Mouse (Mus musculus) liver, embryonic 18 days (tissue): ENCODE results near the gene Gm21983. TPM values are rescaled to one million over a fixed set of nuclear protein-coding genes. Genes with fewer than 3 reads are reported as not detected.

Experiments
- polyA plus RNA-seq: library from polyadenylated mRNA; depleted of rRNA; stranded (reverse); fragments of >200 nt; gene quantifications from 2 replicates; pipeline ENCODE4 v1.2.3, GENCODE M21; 2012; rRNA removed

Gm21983 gene
- polyA plus RNA-seq: 0.23 TPM in 1 of 2 replicates, not detected in the other

DNA sequence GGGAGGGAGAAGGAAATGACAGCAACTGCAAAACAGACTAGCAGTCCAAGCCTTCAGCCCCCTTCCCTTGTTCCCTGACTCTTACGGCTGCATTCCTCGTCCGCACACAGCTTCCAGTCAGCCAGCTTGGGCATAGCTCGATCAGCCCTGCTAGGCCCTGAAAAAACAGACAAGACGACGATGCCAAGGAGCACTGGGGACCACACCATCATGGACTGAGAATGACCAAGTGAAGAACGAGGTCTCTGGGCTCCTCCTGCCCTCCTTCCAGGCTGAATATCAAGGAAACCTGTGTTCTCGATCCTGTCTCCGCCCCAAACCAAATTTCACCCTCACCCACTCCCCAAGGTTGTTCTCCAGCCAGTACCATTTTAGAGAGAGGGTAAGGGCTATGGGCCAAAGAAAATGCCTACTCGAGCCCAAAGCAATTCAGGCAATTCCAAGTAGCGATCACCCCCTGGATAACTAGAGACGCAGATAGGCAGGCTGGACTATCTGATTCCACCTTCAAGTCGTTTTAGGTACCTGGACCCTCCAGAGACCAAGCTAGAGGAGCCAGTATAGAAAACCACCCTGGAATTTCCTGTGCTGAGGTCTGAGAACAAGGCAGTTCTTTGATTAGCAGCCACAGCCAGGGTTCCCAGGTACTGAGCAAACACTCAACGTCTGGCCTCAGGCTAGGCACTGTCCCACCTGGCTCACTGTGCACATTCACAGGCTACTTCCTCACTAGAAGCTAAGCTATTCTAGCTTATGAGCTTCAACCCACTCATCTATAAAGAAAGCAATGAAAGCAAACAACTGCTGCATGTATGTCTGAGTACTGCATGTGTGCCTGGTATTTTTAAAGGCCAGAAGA, at the start of gene Gm21983, which contains the start of gene Mia:
Gm21983 (minus strand) TSS at position 250 of the 859 bp plus-strand sequence.
Mia (minus strand) TSS at position 321 of the 859 bp plus-strand sequence.

DNA sequence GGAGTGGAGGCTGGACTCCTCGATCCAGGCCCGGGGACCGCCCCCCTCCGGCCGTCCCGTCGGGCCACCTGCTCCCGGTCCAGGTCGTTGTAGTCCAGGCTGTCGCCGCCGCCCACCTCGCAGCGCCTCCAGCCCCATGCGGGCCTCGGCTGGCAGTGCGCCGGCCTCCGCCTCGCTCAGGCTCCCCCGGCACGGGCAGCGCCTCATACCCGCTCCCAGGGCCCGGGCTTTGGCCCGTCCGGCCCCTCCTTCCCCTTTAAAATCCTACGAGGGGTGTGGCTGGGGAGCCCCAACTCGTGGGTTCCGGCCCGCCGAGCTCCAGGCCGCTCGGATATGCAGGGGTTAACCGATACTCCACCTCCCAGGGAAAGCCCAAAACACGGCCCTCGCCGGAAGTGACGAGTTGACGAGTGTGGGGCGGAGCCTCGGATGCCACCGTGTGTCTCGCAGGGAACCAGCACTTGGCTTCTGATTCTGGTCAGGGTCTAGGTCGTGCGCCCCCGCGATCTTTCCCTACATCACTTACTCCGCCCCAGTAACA, 47.5 kb upstream of the Gm21983 start, which contains the start of gene Itpkc:
Itpkc (minus strand) TSS at position 381 of the 541 bp plus-strand sequence.

DNA sequence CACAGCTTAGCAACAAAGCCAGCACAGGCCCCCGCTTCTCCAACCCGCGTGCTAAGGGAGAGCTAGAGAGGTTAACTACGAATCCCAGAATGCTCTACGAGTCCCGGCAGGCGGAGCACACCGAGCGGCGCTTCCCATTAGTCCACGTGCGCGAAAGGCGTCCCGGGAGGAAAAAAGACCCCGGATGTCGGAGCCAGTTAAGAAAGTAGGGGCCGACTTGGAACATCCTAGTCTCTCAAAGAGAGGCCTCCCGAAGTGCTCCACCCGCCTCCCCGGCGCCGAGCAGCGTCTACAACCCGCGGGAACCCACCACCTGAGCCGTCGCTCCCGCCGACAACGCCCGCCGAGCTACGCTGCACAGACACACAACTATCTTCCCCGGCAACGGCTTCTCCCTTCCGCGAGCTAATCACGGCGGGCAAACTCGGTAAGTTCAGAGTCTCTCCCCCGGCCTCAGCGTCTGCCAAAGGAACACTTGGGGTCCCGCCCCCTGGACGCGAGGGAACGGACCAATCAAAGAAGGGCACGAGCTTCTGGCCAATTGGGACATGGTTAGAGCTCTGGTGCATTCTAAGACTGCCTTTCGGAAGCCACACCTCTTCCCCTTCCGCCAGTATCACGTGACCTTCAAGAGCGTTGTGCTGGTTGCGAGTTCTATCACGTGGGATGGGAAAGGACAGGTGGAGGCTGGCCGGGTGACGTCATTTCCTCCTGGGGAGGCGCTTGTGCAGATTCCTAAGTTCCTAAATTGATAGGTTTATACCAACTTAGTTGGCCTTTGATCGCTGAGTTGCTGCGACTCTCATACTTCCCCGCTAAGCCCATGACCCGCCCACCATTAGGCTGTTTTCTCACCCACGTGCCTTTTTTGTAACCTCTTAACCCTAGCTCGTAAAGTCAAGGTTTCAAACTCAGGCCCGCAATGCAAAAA, 15.1 kb upstream of the Gm21983 start, which contains the start of the genes BC024978 and Snrpa:
BC024978 (plus strand) TSS at position 101 of the 931 bp plus-strand sequence.
Snrpa (minus strand) TSS at position 591 of the 931 bp plus-strand sequence.

DNA sequence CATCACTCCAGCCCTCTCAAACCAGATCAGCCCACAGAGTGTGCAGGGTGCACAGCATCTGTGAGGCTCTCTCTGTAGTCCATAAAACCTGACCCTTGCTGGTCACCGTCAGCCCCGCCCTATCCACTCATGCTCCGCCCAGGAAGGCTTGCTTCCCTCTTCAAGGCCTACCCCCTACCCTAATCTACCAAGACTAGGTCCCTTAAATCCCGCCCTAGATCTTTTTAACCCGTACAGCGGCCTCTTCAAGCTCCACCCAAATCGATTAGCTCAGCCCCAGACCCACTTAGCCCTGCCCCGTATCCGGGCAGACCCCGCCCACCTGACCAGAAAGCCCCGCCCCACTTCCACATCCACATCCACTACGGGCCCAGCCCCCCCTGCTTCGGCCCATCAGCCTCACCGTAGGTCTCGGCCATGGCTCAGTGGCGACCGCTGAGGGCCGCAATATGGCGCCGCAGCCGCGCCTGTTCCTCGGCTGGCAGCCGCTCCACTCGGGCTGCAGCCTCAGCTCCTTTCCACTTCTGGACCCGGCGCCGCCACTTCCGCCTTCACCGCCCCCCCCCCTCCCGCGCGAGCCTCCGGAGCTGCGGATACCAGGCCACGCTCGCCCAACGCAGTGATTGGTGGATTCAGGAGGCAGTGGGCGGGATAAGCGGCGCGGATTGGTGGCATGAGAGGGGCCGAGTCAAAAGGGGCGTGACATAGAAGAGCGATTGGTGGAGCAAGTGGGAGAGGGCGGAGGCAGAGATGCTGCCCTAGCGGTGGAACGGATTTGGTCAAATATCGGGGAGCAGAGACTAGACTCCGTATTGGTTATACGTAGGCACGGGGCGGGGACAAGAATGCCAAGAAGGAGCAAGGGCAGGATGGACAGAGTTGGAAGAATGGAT, 2.3 kb downstream of the Gm21983 start, which contains the start of gene Rab4b:
Rab4b (minus strand) TSS at position 573 of the 893 bp plus-strand sequence.

DNA sequence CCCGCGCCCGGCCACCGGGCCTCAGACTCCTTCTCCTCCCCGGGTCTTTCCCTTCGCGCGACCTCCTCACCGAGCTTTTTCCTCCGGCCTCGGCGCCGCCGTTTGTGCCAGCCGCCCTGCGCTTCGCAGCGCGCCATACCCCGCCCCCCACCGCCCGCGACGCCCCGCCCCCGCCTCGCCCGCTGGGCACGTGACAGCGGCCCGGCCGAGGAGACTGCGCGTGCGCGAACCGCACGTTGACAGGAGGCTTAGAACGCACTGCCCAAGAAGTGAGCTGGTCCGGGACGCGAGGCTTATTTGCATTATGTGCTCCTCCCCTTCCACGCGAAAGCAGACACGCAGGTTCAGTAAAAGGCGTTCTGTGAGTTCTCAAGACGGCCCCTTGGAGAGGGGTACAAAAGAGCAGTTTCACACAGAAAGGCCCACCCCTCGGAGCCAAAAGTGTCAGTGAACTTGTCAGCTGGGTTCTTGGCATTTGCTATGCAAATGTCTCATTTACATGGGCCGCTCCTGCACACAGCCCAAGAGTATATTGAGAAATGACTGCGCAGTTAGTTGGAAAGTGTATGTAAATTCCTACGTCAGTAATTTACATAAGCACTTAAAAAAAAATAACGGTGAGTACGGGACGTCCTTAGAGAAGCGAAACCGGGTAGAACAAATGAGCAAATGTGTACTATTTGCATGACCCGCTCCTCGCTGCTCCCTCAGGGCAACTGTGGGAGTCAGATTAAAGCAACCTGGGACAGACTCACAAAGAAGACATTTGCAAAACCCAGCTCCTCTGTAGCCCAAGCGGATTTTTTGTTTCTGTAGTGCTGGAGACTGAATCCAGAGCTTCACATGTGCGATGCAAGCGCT, 14.0 kb downstream of the Gm21983 start, which contains the start of gene Egln2:
Egln2 (minus strand) TSS at position 189 of the 861 bp plus-strand sequence.

GRCm38 (mm10) chr7:27153205-27153764, 27.6 kb downstream of the Gm21983 start, which contains the start of gene Cyp2t4:
TSS of gene Cyp2t4 (plus strand) at chr7:27153714.

GRCm38 (mm10) chr7:27119676-27120075, 61.2 kb downstream of the Gm21983 start, which contains the start of gene Cyp2f2:
TSS of gene Cyp2f2 (plus strand) at chr7:27119909.

Other genes starting within 250 kb of the Gm21983 start
- gene Cyp2a22, start 241.7 kb downstream of the Gm21983 start, polyA plus RNA-seq: 13.9 and 15.2 TPM in 2 replicates
- gene Cyp2a12, start 152.0 kb downstream of the Gm21983 start, polyA plus RNA-seq: 63.9 and 66.1 TPM in 2 replicates
- gene Cyp2f2, start 61.2 kb downstream of the Gm21983 start, polyA plus RNA-seq: 29.3 and 40.1 TPM in 2 replicates
- not detected in 2 replicates for gene Cyp2t4, start 27.4 kb downstream of the Gm21983 start, polyA plus RNA-seq
- 30.1 and 33.4 TPM in 2 replicates for gene Egln2, start 14.3 kb downstream of the Gm21983 start, polyA plus RNA-seq
- 19.7 and 20.3 TPM in 2 replicates for gene Rab4b, start 2.2 kb downstream of the Gm21983 start, polyA plus RNA-seq
- gene Mia, start 71 bp upstream of the Gm21983 start, polyA plus RNA-seq: 0.45 and 1.1 TPM in 2 replicates
- 2.8 and 3.4 TPM in 2 replicates for gene BC024978, start 14.7 kb upstream of the Gm21983 start, polyA plus RNA-seq
- 68.3 and 71.2 TPM in 2 replicates for gene Snrpa, start 15.2 kb upstream of the Gm21983 start, polyA plus RNA-seq
- 2.2 TPM in 2 replicates for gene Itpkc, start 47.6 kb upstream of the Gm21983 start, polyA plus RNA-seq
- gene Coq8b, start 51.9 kb upstream of the Gm21983 start, polyA plus RNA-seq: 15.1 and 15.2 TPM in 2 replicates
- gene Numbl, start 77.3 kb upstream of the Gm21983 start, polyA plus RNA-seq: 2.5 TPM in 2 replicates
- gene Ltbp4, start 156.6 kb upstream of the Gm21983 start, polyA plus RNA-seq: 7.8 and 10.3 TPM in 2 replicates
- gene Shkbp1, start 174.9 kb upstream of the Gm21983 start, polyA plus RNA-seq: 13.2 and 13.6 TPM in 2 replicates
- 0.29 TPM in 1 of 2 replicates, not detected in the other for gene Gm20479, start 176.3 kb upstream of the Gm21983 start, polyA plus RNA-seq